Mouse (Mus musculus) erythroid progenitor cell, adult 5-6 weeks (primary cell): Measurements from ENCODE around the gene Lrrc17. TPM values are rescaled to one million over a fixed set of nuclear protein-coding genes. Genes with fewer than 3 reads are reported as not detected.

Source experiments
- ATAC-seq: replicated peaks from 2 replicates; pipeline ENCODE4 v1.8.0; 2016; ENCODE audit warnings: moderate number of reproducible peaks, mild to moderate bottlenecking, moderate TSS enrichment, inconsistent platforms; ENCODE audit not compliant: poor library complexity, low FRiP score, severe bottlenecking
- total RNA-seq, 2 experiments: library from RNA; stranded (forward) in 1 of 2; stranded (reverse) in 1 of 2; fragments of 150-400 nt in 1 of 2; fragments of 186-747, 209-891 nt in 1 of 2; gene quantifications; 2 replicates each; pipeline versions ENCODE4 v1.2.3 to v1.2.4; 2015 to 2017; ENCODE audit warnings: low replicate concordance in 2 of 2

Lrrc17 gene
- total RNA-seq, 2 experiments from 2014 or later: not detected

DNA sequence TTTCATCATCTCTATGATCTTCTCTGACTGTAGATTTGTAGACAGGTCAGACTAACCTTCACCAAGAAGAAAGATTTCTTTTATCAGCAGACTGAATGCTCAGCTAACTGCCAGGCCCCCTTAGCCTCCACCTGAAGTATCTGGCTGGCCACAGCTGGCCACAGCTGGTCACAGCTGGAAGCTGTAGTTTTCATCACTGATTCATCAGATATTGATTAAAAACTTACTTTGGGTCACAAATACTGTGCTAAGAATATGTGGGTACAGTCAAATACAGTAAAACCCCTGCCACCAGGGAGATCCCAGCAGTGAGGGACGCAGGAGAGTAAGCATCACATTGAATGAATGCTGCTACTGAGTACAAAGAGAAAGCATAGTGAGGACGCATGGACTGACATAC is 11.2 kb upstream of the Lrrc17 start:
- ATAC-seq: no peak

GRCm38 (mm10) chr5:21532921-21533320 is 10.4 kb upstream of the Lrrc17 start:
- ATAC-seq: no peak

GRCm38 (mm10) chr5:21542226-21542625 is 1.1 kb upstream of the Lrrc17 start:
- no peak for ATAC-seq

DNA sequence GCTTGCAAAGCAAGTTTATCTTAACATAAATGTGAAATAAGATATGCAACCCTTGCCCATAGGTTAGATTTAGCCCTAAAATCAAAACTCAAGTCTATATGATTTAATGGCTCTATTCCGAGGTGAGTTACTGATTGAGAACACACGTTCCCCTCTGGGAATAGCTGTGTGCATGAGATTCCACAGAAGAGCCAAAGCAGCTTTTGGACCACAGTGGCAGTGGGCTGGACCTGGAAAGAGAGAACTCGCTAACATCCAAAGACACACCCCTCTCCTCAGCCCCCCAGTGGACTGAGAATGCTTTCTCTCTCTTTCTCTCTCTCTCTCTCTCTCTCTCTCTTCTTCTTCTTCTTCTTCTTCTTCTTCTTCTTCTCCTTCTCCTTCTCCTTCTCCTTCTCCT is 1.5 kb downstream of the Lrrc17 start:
- ATAC-seq: no peak

- ATAC-seq: no peak
Measured at GRCm38 (mm10) chr5:21545227-21545626, 1.9 kb downstream of the Lrrc17 start.

GRCm38 (mm10) chr5:21545786-21546185 is 2.4 kb downstream of the Lrrc17 start:
- no peak for ATAC-seq

DNA sequence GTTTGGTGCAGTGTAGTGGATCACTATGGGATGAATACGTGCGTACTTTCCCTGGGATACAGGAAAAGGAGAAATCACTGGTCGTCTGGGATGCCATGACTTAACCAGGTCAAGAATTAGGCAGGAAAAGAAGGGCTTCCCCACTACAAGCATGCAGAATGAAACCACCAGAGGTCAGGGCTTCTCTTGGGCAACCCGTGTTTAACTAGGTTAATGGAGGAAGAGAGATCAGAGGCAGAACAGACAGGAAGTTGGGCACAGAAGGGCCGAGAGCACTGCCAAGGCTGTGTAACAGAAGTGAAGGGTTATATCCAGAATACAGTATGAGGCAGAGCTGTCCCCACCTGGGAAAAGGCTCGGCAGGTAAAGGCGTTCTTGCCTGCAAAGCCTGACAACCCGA is 3.6 kb downstream of the Lrrc17 start:
- ATAC-seq: no peak

DNA sequence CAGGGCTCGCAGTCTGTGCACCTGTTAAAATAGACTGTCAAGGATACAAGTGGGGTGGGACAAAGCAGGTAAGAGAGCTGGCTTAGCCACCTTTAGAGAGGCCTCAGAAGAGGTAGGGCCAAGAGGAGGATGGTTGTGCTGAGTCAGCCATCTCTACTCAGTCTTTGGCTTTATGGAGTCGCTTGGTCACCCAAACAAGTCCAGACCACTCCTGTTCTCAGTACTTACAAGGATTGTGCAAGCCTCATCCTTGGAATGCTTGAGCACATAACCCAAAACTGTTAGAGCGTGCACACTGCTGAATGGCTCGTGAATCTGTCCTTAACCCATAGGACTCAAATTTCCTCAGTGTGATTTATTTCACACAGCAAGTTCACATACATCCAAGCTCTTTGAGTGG is 10.3 kb downstream of the Lrrc17 start:
- no peak for ATAC-seq

DNA sequence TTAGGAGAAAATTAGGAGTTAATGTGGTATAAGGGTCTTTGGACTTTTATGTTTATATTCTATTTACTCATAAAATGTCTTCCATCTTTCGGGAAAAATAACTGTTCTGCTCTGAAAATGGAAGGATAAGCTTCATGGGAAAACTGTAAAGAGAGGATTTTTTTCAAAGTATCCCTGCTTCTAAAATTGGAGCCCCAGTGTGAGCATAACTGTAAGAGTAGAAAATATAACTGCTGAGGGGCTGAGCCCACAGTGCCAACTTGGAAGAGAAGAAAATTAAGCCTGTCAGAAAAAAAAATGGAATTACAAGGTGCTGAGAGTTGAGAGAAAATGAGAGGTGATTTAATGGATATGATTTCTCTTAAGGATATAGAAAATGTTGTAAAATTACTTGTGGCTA is 11.4 kb downstream of the Lrrc17 start:
- no peak for ATAC-seq

- ATAC-seq: no peak
Measured at GRCm38 (mm10) chr5:21556502-21556901, 13.1 kb downstream of the Lrrc17 start.

DNA sequence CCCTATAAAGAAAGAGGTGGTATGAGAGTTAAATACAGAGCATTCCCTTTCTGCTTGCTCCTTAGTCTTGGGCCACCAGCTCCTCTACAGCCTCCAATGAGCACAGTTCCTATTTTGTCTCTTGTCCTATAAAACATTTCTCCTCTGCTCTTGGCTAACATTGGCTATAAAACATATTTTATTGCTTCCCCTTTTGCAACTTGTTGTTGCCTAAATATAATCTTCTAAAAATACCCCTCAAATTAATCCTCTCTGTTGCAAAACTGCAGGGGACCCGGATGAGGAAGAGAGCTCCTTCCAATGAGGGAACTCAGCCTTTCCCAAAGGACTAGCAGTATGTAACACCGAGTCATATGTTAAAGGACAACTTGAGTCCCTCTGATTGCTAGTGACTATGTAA is 20.6 kb downstream of the Lrrc17 start:
- no peak for ATAC-seq

DNA sequence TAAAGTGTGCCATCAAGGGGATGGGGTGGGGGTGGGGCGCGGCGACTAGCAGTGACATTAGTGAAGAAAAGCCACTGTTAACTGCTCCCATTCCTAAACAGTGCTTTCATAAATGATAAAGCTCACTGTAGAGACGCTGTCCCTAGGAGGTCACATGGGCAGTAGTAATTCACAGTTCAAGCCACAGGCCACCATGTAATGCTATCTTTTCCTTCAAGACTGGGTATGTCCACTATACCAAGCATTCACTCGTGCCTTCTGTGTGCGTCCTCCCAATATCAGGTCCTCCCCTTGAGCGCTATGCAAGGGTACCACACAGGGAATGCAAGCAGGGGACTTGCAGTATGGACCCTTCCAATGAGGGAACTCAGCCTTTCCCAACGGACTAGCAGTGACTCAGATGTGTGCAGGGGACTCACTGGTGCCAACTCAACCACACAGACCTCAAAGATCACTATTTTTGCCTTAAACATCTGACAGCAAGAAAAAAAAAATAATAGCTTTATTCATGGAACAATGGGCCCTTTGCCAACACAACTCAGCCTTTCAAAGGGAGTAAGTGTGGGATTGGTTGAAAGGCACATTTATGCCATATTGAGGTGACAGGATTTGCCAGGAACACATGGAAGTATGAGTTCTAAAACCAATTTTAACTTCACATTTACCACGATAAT is 22.2 kb downstream of the Lrrc17 start:
- no peak for ATAC-seq

GRCm38 (mm10) chr5:21567784-21568183 is 24.4 kb downstream of the Lrrc17 start:
- no peak for ATAC-seq

DNA sequence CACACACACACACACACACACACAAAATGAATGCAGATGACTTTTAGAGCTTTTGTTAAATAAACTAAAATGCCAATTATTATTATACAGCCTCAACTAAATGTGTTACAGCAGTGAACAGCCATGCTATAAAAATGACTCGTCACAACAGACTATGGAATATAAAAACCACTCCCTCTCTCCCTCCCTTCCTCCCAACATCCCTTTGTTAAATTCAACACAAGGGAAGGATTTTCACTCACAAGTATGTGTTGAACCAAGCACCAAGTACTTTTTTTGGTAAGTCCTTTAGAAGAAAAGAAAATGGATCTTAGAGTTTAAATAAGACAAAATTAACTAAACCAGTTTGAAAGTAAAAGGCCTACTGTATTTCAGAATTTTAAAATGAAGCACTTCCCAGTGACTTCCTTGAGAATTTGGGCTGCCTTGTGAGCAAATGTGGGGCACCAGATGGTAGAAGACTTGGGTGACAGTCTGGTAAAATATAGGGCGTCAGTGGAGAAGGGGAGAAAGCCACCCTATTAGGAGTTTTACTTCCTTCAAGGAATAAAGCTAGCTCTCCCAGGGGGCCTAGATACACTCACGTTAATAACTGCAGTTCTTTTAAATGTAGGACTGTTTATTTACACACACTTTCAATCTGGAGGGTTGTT is 29.5 kb downstream of the Lrrc17 start:
- no peak for ATAC-seq

DNA sequence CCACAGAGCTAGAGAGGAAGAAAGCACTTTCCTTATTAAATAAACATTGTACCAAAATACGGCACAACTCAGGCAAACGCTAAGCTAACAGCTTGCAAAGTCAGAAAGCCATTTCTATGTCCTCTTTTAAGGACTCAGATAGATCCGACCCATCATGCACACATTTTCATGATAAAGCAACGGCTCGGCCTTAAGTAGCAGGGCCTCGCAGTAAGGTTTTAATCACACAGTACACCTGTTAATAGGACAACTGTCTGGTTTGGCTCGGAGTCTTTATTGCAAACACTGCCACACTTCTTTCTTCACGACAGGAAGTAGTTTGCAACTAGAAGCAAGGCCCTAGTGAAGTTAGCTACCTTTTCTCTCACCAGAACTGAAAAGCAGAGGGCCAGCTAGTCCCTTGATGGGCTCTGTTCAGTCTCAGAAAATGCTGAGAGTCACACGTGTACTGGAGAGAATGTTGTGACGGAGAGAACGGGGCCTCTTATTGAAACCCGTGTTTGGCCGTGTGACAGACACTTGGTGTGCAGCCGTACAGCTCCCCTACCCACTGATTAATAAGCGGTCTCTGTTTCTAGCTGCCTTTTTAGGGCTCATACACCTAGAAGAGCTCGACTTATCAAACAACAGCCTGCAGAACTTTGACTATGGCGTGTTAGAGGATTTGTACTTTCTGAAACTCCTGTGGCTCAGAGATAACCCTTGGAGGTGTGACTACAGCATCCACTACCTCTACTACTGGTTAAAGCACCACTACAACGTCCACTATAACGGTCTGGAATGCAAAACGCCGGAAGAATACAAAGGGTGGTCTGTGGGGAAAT is 31.2 kb downstream of the Lrrc17 start:
- peak; percentile 72 for ATAC-seq

DNA sequence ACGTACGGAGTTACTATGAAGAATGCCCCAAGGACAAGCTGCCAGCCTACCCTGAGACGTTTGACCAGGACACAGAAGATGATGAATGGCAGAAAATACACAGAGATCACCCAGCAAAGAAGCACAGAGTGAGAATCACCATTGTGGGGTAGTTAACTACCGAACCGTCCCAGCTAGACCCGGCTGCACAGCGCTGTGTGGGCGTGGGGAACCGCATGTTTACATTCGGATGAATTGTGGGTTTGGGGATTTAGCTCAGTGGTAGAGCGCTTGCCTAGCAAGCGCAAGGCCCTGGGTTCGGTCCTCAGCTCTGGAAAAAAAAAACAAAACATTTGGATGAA is 31.8 kb downstream of the Lrrc17 start:
- ATAC-seq: no peak

DNA sequence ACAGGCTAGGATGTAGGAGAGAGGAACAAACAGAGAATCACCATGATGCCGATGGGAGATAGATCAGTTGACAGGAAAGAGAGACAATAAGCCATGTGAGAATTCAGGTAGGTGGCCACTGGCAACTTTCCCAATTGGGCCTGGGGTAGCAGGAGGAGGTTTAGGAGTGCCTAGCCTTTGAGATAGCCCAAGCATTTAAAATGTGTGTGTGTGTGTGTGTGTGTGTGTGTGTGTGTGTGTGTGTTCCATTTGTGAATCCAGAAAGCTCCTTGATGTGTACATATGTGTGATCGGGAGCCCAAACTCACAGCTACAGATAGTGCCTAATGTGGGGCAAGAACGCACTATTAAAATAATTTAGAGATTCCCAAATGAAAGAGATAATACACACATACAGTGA is 34.8 kb downstream of the Lrrc17 start:
- no peak for ATAC-seq

- ATAC-seq: no peak
Measured at GRCm38 (mm10) chr5:21586763-21587162, 43.4 kb downstream of the Lrrc17 start.

DNA sequence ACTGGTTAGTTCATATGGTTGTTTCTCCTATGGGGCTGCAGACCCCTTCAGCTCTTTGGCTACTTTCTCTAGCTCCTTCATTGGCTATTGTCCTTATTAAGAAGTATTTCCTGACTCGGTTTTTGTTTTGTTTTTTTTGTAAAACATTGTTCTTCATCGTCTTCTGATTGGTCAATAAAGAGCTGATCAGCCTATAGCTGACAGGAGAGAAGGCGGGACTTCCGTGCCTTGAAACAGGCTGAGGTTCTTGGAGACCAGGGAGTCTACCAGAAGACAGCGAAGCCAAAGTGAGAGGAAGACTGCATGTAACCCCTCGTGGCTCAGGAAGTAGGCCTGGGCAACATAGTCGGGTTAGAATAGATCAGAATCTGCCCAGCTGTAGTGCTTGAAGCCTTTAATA is 44.3 kb downstream of the Lrrc17 start:
- ATAC-seq: no peak

DNA sequence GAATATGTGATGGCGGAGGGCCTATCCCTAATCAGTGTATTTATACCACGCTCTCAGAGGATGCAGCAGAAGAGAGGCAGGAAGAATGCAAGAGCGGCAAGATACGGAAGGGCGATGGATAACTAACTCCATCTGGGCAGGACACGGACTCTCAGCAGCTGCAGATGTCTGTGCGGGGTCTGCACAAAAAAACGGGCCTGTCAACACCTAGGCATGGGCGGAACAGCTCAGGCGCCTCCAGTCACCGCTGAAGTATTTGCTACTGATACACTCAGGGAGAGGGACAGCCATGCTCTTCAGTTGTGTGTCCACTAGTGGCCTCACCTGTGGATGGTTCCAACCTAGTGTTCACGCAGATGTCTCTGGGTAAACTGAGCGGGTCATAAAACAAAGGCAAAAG is 44.9 kb downstream of the Lrrc17 start:
- ATAC-seq: no peak

- ATAC-seq: no peak
Measured at GRCm38 (mm10) chr5:21592106-21592505, 48.7 kb downstream of the Lrrc17 start.
